Mouse (Mus musculus) heart, embryonic 14.5 days (tissue): ENCODE measurements around the gene Grap2. TPM values are rescaled to one million over a fixed set of nuclear protein-coding genes. Genes with fewer than 3 reads are reported as not detected.

Source experiments
- ATAC-seq: fragments of 200-750 bp; cut with Nextera tagmentation; 2 replicates; pipeline ENCODE4 v1.8.0; 2017; ENCODE audit warnings: low read depth, moderate TSS enrichment; ENCODE audit not compliant: insufficient number of reproducible peaks, insufficient read depth, low FRiP score
- H3K27ac ChIP-seq, 2 experiments: fragments of 200-500 bp in 1 of 2; fragments of 300-500 bp in 1 of 2; sonication (generic) in 1 of 2; replicated peaks in 1 of 2; 2 replicates each; pipeline ENCODE4 v1.5.1; 2012 to 2014; ENCODE audit warnings: low read depth in 2 of 2, low read length in 2 of 2, control low read depth in 1 of 2, mild to moderate bottlenecking in 1 of 2, mixed read lengths in 1 of 2; ENCODE audit not compliant: control insufficient read depth in 1 of 2, insufficient read depth in 1 of 2
- H3K27me3 ChIP-seq: fragments of 300-500 bp; sonication (generic); 2 replicates; pipeline ENCODE4 v1.6.1; 2014; ENCODE audit warnings: mild to moderate bottlenecking, low read length, control low read depth; ENCODE audit not compliant: control insufficient read depth, insufficient read depth
- H3K36me3 ChIP-seq: fragments of 300-500 bp; sonication (generic); 2 replicates; pipeline ENCODE4 v1.6.1; 2014; ENCODE audit warnings: mild to moderate bottlenecking, control low read depth, low read length, mixed read lengths; ENCODE audit not compliant: control insufficient read depth, insufficient read depth
- H3K4me1 ChIP-seq, 2 experiments: fragments of 200-500 bp in 1 of 2; fragments of 300-500 bp in 1 of 2; sonication (generic) in 1 of 2; 2 replicates each; pipeline ENCODE4 v1.6.1; 2012 to 2014; ENCODE audit warnings: low read length in 2 of 2, control low read depth in 1 of 2, mixed read lengths in 1 of 2; ENCODE audit not compliant: control insufficient read depth in 2 of 2, insufficient read depth in 2 of 2
- H3K4me2 ChIP-seq: fragments of 300-500 bp; sonication (generic); 2 replicates; pipeline ENCODE4 v1.6.1; 2014; ENCODE audit warnings: mild to moderate bottlenecking, low read length
- H3K4me3 ChIP-seq, 2 experiments: fragments of 200-500 bp in 1 of 2; fragments of 300-500 bp in 1 of 2; sonication (generic) in 1 of 2; 2 replicates each; pipeline ENCODE4 v1.5.1; 2012 to 2014; ENCODE audit warnings: low read length in 2 of 2, mild to moderate bottlenecking in 2 of 2, control low read depth in 1 of 2, low read depth in 1 of 2, moderate library complexity in 1 of 2; ENCODE audit not compliant: control insufficient read depth in 1 of 2, insufficient read depth in 1 of 2
- H3K9ac ChIP-seq: fragments of 300-500 bp; sonication (generic); 2 replicates; pipeline ENCODE4 v1.6.1; 2014; ENCODE audit warnings: mild to moderate bottlenecking, low read length
- H3K9me3 ChIP-seq: fragments of 300-500 bp; sonication (generic); 2 replicates; pipeline ENCODE4 v1.6.1; 2016; ENCODE audit warnings: low read length, control low read depth; ENCODE audit not compliant: control insufficient read depth
- WGBS: fragments of 180-500 bp; shearing (Covaris S2); extraction: QIAGEN DNeasy Blood & Tissue Kit; methylation state at CpG from one replicate; pipeline ENCODE4 v1.1.7; 2014; 5-methylcytosine and 5-hydroxymethylcytosine counted together
- polyA plus RNA-seq: library from polyadenylated mRNA; unstranded; fragments of >200 nt; fragmentation: Nextera tagmentation; extraction: Ambion mirVana; gene quantifications from 2 replicates; pipeline ENCODE4 v1.2.1, GENCODE M21; 2014

Grap2 gene
- polyA plus RNA-seq, 1 experiment from 2014 or later = 2.4 TPM

DNA sequence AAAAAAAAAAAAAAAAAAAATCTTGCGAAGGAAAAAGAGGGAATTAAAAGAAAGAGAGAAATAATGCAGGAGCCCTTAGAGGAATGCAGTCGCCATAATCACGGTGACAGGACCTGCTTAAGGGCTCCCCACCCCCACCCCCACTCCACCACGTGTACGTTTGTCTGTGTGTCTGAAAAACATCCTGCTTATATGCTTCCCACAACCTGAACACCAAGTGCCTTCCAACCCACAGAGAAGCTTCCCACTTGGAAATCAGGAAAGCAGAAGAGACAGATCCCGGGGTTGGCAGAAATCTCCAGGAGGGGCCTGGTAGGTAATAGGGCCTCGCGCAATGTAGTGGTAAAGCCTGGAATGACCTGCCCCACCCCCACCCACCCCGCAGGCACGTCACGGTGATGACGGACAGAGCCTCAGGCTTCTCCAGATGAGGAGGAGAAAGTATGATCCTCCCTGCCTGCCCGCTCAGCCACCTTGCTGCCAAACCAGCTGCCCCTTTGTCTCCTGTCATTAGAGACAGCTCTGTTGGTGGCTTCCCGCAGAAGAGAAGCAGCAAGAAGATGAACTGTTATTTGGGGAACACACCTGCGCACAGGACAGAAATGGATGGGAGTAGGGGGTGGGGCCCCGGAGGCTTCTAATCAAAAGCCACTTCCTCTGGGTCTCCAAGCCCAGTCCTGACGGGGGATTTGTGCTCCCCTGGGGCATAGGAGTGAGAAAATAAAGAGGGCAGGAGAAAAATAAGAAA is 43.4 kb downstream of the Grap2 start:
- ATAC-seq = no peak
- no peaks in the 10 kb centered on the region for H3K36me3 ChIP-seq
- peak overlapping the region; percentile 19; the same call in 1 of the 2 replicates for H3K4me2 ChIP-seq
- peaks cover 5% of the 10 kb centered on the region in 2 experiments; a peak in 2 of 4 replicates for H3K4me1 ChIP-seq
- WGBS = 11% methylated on average over 16 of the region's 17 CpGs
- H3K4me3 ChIP-seq = no peak overlapping the region
- peaks cover 15% of the 10 kb centered on the region for H3K27me3 ChIP-seq
- no peak overlapping the region for H3K9ac ChIP-seq
- no peaks in the 10 kb centered on the region for H3K9me3 ChIP-seq
- H3K27ac ChIP-seq = no peak overlapping the region

DNA sequence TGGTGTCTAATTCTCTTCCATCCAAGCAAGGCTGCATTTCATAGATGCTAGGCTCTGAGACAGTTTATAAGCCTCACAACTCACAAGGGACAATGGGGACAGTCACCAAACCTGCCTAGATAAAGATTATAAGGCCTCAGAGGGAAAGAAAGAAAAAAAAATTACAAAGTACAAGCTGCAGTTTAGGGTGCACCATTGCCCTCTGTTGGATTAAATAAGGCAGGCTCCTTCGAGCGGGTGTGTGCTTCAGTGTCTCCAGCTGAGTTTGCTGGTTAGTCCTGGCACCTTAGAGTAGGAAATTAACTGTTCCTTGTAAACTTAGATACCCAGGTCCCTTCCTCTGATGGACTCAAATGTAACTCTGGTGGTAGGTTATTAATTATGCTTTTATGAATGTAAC is 45.4 kb downstream of the Grap2 start:
- WGBS = 63% methylated on average over 2 of the region's 2 CpGs
- no peaks in the 10 kb centered on the region for H3K36me3 ChIP-seq
- H3K4me2 ChIP-seq = no peak overlapping the region
- peaks cover 12 to 13% of the 10 kb centered on the region in 2 experiments for H3K4me1 ChIP-seq
- no peak for ATAC-seq
- no peak overlapping the region for H3K9ac ChIP-seq
- no peak overlapping the region for H3K4me3 ChIP-seq
- no peak overlapping the region for H3K27ac ChIP-seq
- peaks cover 15% of the 10 kb centered on the region for H3K27me3 ChIP-seq
- H3K9me3 ChIP-seq = no peaks in the 10 kb centered on the region

- no peak for ATAC-seq
These were observed 46.8 kb downstream of the Grap2 start for GRCm38 (mm10) chr15:80619166-80619565.

DNA sequence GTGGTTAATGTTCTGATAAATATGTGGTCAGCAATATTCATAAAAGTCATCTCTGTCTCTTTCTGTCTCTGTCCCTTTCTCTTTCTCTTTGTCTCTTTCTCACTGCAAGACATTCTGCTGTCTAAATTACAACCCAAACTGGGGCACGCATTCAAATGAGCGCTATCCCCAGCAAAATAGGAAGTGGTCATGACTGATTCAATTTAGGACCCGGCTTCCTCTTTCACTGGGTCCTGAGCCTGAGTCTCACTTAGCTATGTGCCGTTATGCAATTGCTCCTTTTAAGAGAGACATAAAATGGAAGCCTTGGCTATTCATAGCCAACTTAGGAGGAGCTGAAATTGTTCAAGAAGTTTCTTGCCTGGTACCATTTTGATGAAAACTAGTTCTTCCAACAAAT is 47.4 kb downstream of the Grap2 start:
- Histone ChIP-seq H3K9ac (no peak overlapping the region), H3K4me3 (no peak overlapping the region), H3K9me3 (no peaks in the 10 kb centered on the region), H3K4me1 (peaks cover 16 to 23% of the 10 kb centered on the region in 2 experiments), H3K36me3 (no peaks in the 10 kb centered on the region), H3K4me2 (no peak overlapping the region), H3K27me3 (peaks cover 10% of the 10 kb centered on the region), H3K27ac (no peak overlapping the region)
- ATAC-seq = no peak
- WGBS = 85% methylated on average over 4 of the region's 4 CpGs

More at GRCm38 (mm10) chr15:80619166-80619565, 46.8 kb downstream of the Grap2 start:
- H3K27ac ChIP-seq = no peak overlapping the region
- H3K9ac ChIP-seq = no peak overlapping the region
- H3K36me3 ChIP-seq = no peaks in the 10 kb centered on the region
- H3K4me3 ChIP-seq = no peak overlapping the region
- no peak overlapping the region for H3K4me2 ChIP-seq
- H3K9me3 ChIP-seq = no peaks in the 10 kb centered on the region
- peaks cover 15% of the 10 kb centered on the region for H3K27me3 ChIP-seq
- 83% methylated on average over 5 of the region's 5 CpGs for WGBS
- peaks cover 16 to 23% of the 10 kb centered on the region in 2 experiments for H3K4me1 ChIP-seq

DNA sequence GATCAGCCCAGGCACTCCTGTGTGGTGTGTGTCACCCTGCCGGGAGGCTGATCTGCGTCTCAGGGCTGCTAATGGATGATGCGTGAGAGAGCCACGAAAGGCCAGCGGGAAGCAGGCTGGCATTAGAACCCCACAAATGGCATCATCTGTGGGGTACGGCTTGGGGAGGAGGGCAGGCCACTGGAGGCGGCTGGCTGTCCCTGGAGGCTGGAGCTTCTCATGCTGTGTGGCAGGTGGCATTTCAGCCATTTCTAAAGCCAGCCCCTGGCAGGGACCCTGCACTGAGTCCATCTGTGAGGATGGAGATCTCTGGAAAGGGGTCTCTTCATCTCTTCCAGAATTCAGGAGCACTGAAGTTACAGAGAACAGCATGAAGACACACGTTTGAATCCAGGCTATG is 48.0 kb downstream of the Grap2 start:
- no peaks in the 10 kb centered on the region for H3K9me3 ChIP-seq
- H3K9ac ChIP-seq = no peak overlapping the region
- no peak overlapping the region for H3K4me3 ChIP-seq
- H3K27me3 ChIP-seq = peaks cover 10% of the 10 kb centered on the region; the same call in 1 of the 2 replicates
- H3K4me1 ChIP-seq = peaks cover 16 to 23% of the 10 kb centered on the region in 2 experiments
- no peak overlapping the region for H3K27ac ChIP-seq
- no peaks in the 10 kb centered on the region for H3K36me3 ChIP-seq
- no peak for ATAC-seq
- 70% methylated on average over 8 of the region's 8 CpGs for WGBS
- H3K4me2 ChIP-seq = no peak overlapping the region

- Histone ChIP-seq H3K9me3 (no peaks in the 10 kb centered on the region), H3K4me1 (peaks cover 13 to 18% of the 10 kb centered on the region in 2 experiments), H3K27me3 (peaks cover 3% of the 10 kb centered on the region; the same call in 1 of the 2 replicates), H3K36me3 (no peaks in the 10 kb centered on the region), H3K9ac (peak overlapping the region; percentile 27; the same call in 1 of the 2 replicates), H3K27ac (peak overlapping the region; percentile 6 to 31; a peak in 2 of 4 replicates), H3K4me2 (peak overlapping the region; percentile 24), H3K4me3 (no peak overlapping the region)
- ATAC-seq = peak; percentile 63
- WGBS = 24% methylated on average over 8 of the region's 8 CpGs
These were observed 50.9 kb downstream of the Grap2 start for GRCm38 (mm10) chr15:80623171-80623837.

- Histone ChIP-seq H3K27ac (no peak overlapping the region), H3K36me3 (no peaks in the 10 kb centered on the region), H3K9me3 (no peaks in the 10 kb centered on the region), H3K4me3 (no peak overlapping the region), H3K27me3 (no peaks in the 10 kb centered on the region), H3K4me1 (peaks cover 13% of the 10 kb centered on the region in 2 experiments), H3K9ac (no peak overlapping the region), H3K4me2 (no peak overlapping the region)
- WGBS = 71% methylated on average over 6 of the region's 6 CpGs
- ATAC-seq = no peak
These were observed 54.1 kb downstream of the Grap2 start for GRCm38 (mm10) chr15:80626472-80626871.
